Mouse (Mus musculus) kidney, adult 9 months (tissue): ENCODE data around the gene Nr3c2.

Experiments used
- DNase-seq: peaks from one replicate; pipeline ENCODE4 v3.0.0; 2022

Nr3c2 gene

GRCm38 (mm10) chr8:77257085-77257451, 357.8 kb downstream of the Nr3c2 start:
- DNase-seq, result no peak

GRCm38 (mm10) chr8:77261215-77261614, 362.0 kb downstream of the Nr3c2 start:
- DNase-seq, result peak; percentile 21

- DNase-seq, result no peak
These were observed 363.2 kb downstream of the Nr3c2 start for GRCm38 (mm10) chr8:77262216-77263009.

- peak; percentile 92 for DNase-seq
These were observed 368.7 kb downstream of the Nr3c2 start for GRCm38 (mm10) chr8:77267941-77268405.

GRCm38 (mm10) chr8:77272136-77272535, 372.9 kb downstream of the Nr3c2 start:
- no peak for DNase-seq

- no peak for DNase-seq
These were observed 376.3 kb downstream of the Nr3c2 start for GRCm38 (mm10) chr8:77275571-77275970.

GRCm38 (mm10) chr8:77276827-77277226, 377.6 kb downstream of the Nr3c2 start:
- peak; percentile 53 for DNase-seq

- DNase-seq, result peak; percentile 58
These were observed 379.0 kb downstream of the Nr3c2 start for GRCm38 (mm10) chr8:77278246-77278645.

- DNase-seq, result no peak
These were observed 380.7 kb downstream of the Nr3c2 start for GRCm38 (mm10) chr8:77279977-77280376.

GRCm38 (mm10) chr8:77282605-77283236, 383.5 kb downstream of the Nr3c2 start:
- no peak for DNase-seq

GRCm38 (mm10) chr8:77284473-77284872, 385.2 kb downstream of the Nr3c2 start:
- no peak for DNase-seq

- DNase-seq, result no peak
These were observed 388.8 kb downstream of the Nr3c2 start for GRCm38 (mm10) chr8:77288065-77288464.

- DNase-seq, result no peak
These were observed 389.2 kb downstream of the Nr3c2 start for GRCm38 (mm10) chr8:77288492-77288891.

- DNase-seq, result no peak
These were observed 392.9 kb downstream of the Nr3c2 start for GRCm38 (mm10) chr8:77292120-77292519.

- DNase-seq, result no peak
These were observed 393.4 kb downstream of the Nr3c2 start for GRCm38 (mm10) chr8:77292649-77293048.

GRCm38 (mm10) chr8:77294599-77294998, 395.4 kb downstream of the Nr3c2 start:
- no peak for DNase-seq
